Mouse (Mus musculus): Measurements from ENCODE around the gene Srgap2. TPM values are rescaled to one million over a fixed set of nuclear protein-coding genes. Genes with fewer than 3 reads are reported as not detected.

The Srgap2 gene
- polyA plus RNA-seq (2017; shearing (Covaris generic)), result 47.7 TPM

DNA sequence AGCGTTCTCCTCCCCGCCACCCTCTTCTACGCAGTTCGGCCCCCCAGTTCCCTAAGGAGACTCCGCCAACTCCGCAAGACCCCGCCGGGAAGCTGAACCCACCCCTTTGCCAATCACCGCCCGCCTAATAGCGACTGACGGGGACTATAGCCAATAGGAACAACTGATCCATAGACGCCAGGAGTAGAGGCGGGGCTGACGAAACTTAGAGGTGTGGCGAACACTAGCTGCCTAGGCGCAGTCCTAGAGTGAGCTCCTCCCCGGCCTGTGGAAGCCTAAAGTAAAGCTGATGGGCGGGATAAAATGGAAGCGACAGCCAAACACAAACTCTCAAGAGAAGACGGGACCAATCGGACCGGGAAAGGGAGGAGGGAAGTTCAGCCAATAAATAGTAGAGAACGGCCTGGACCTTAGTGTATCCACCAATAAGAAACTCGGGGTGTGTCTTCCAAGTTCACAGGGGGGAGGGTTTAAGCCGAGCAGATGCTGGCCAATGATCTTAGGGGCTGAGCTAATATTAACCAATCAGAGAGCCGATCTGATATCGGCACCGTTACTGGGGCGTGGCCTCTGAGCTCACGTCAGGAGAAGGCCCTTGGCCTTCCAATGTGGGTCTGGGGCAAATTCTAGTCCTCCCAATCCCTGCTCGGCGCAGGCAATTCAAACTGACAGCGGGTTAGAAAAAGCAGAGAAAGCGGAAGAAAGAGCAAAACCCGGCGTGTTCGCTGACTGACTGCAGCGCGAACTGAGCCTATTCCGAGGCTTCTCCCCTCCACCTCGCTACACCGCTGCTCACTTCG, at the start of gene Srgap2, which contains the start of gene Fam72a:
Gene Srgap2 (minus strand): TSS at position 72 of the 800 bp plus-strand sequence.
Gene Fam72a (plus strand): TSS at position 623 of the 800 bp plus-strand sequence.

GRCm38 (mm10) chr1:131279456-131279776, 247.7 kb downstream of the Srgap2 start, which contains the start of gene Ikbke:
Gene Ikbke, minus strand, starts transcription at chr1:131279606.

GRCm38 (mm10) chr1:131245089-131245856, 281.9 kb downstream of the Srgap2 start, which contains the start of gene Rassf5:
Gene Rassf5, minus strand, starts transcription at chr1:131245258.

Other genes with a start within 250 kb of the Srgap2 start
- 230 TPM for gene Ikbke, start 247.7 kb downstream of the Srgap2 start, polyA plus RNA-seq (2017; shearing (Covaris generic))
- 1.3 TPM for gene Fam72a, start 551 bp upstream of the Srgap2 start, polyA plus RNA-seq (2017; shearing (Covaris generic))
- not detected for gene Avpr1b, start 71.9 kb upstream of the Srgap2 start, polyA plus RNA-seq (2017; shearing (Covaris generic))
- gene Ctse, start 111.0 kb upstream of the Srgap2 start, polyA plus RNA-seq (2017; shearing (Covaris generic)), result 32.2 TPM
- not detected for gene Rab7b, start 161.3 kb upstream of the Srgap2 start, polyA plus RNA-seq (2017; shearing (Covaris generic))
- not detected for gene Slc26a9, start 216.7 kb upstream of the Srgap2 start, polyA plus RNA-seq (2017; shearing (Covaris generic))

Data from CD4-positive, CD25-positive, alpha-beta regulatory T cell, adult 9 weeks (primary cell).